Mouse (Mus musculus): ENCODE results near the gene Slc27a3. TPM values are rescaled to one million over a fixed set of nuclear protein-coding genes. Genes with fewer than 3 reads are reported as not detected.
"Not testable (repeated sequence)": the region's sequence is repeated elsewhere in the genome, so short reads cannot be mapped to it uniquely, and the experiment has no call there.

Slc27a3 gene
- polyA plus RNA-seq, 1 experiment from 2014 or later, result 20.1 TPM

DNA sequence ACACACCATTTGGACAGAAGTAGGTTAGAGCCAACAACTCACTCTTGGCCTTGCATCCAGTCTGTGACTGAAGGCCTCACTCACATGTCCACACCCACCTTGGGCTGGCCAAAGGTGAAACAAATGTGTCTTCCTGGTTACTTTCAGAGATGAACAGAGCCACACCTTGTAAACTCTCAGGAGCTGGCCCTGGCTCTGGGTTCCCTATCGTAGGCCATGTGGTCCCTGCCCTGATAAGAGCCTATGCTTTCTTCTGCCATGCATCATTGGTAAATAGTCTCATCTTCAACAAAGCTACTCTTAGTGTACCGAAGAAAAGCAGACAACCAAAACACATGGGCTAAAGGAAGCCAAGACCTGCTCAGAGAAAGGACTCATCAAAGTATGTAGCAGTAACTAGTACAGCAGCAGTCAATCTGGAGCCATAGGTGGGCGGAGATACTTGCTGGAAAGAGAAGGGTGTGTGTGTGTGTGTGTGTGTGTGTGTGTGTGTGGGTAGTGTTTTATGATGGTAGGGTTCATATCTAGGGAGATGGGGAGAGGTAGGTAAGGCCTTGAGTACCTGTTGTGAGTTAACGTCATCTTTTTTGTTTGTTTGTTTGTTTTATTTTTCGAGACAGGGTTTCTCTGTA lies 22.6 kb downstream of the Slc27a3 start:
- Histone ChIP-seq H3K9me3 (replicated peaks) (no peaks in the 10 kb centered on the region), H3K27ac (replicated peaks) (no peak overlapping the region), H3K27me3 (ENCODE audit: low read depth, poor library complexity, severe bottlenecking) (no peaks in the 10 kb centered on the region), H3K4me3 (no peak overlapping the region), H3K36me3 (peaks cover 19% of the 10 kb centered on the region), H3K4me1 (no peaks in the 10 kb centered on the region)
- 91% methylated on average over 5 of the region's 5 CpGs for WGBS
- no peak for DNase-seq (ENCODE audit: low spot score)

DNA sequence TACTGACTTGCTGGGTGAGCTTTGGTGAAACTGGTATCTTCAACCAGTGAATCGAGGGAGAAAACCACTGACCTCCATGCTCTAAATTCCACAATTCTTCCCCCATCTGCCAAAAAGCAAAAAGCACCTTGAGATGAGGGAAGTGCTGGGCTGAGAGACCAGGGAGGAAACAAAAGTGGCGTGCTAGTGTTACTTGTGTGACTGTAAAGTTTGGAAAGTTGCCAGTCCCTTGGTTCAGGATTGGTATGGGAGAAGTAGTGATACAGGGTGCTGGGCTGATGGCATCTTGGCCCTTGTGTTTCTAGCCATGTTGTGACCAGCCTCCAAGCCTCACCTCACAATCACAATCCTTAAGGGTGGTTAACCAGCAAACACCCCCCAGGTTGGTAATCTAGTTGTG lies 27.4 kb downstream of the Slc27a3 start:
- Histone ChIP-seq H3K36me3 (peaks cover 62% of the 10 kb centered on the region), H3K27ac (replicated peaks) (no peak overlapping the region), H3K9me3 (replicated peaks) (no peaks in the 10 kb centered on the region), H3K4me1 (no peaks in the 10 kb centered on the region), H3K27me3 (ENCODE audit: low read depth, poor library complexity, severe bottlenecking) (no peaks in the 10 kb centered on the region), H3K4me3 (no peak overlapping the region)
- 95% methylated on average over 2 of the region's 2 CpGs for WGBS
- no peak for DNase-seq (ENCODE audit: low spot score)

DNA sequence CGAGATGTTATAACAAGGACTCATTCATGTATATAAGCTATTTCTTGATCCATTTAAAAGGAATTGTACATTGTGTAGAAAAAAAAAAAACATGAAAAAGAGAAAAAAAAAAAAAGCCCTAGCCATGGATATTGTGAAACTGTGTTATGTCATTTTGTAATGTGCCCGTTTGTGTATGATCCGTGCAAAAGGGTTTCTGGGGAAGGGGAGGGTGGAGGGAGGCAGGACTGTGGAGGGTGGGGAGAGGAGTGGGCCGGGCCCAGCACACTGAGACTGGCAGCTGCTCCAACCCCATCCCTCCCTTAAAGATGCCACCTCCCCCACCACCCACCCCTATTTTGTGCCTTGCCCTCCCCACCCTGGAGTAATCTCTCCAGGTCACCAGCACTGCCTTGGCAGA lies 28.3 kb downstream of the Slc27a3 start:
- Histone ChIP-seq H3K27ac (replicated peaks) (no peak overlapping the region), H3K9me3 (replicated peaks) (no peaks in the 10 kb centered on the region), H3K4me1 (no peaks in the 10 kb centered on the region), H3K36me3 (peaks cover 71% of the 10 kb centered on the region), H3K27me3 (ENCODE audit: low read depth, poor library complexity, severe bottlenecking) (no peaks in the 10 kb centered on the region), H3K4me3 (no peak overlapping the region)
- no peak for DNase-seq (ENCODE audit: low spot score)
- 94% methylated on average over 4 of the region's 4 CpGs for WGBS

DNA sequence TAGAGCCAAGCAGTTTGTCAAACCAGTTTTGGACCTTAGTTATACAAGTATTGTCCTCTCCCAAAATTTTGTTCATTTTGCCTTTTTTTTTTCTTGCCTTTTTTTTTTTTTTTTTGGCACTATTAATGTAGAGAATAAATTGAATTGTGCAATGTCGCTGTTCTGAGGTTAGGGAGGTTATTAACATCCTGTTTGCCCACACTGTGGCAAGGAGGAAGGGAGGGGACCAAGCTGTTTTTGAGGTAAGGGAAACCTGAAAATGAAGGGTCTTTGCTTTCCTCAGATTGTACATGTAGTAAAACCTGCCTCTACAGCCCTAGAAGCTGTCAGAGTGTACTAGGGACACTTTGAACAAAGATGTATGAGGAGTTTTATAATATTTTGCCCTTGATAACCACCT lies 30.5 kb downstream of the Slc27a3 start:
- Histone ChIP-seq H3K9me3 (replicated peaks) (no peaks in the 10 kb centered on the region), H3K4me1 (no peaks in the 10 kb centered on the region), H3K36me3 (peaks cover 91% of the 10 kb centered on the region), H3K4me3 (no peak overlapping the region), H3K27me3 (ENCODE audit: low read depth, poor library complexity, severe bottlenecking) (no peaks in the 10 kb centered on the region), H3K27ac (replicated peaks) (no peak overlapping the region)
- WGBS, result 83% methylated on average over 1 of the region's 1 CpGs
- DNase-seq (ENCODE audit: low spot score), result no peak

DNA sequence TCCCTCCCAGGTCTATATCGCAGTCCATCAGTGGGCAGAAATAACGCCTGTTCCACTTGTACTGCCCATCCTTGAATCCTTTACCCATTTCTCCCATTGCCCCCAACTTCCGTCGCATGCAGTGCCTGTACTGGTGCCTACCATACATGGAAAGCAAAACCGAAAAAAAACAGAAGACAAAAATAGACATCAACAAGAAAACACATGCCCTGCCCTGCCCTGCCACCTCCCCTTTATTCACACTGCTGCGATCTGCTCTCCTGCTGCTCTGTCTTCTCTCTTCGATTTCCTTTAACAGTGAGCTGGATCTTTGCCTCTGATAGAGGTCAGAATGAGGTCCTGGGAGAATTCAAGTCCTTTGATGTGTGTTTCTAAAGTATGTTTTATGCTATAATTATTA lies 31.8 kb downstream of the Slc27a3 start:
- no peak for DNase-seq (ENCODE audit: low spot score)
- Histone ChIP-seq H3K27me3 (ENCODE audit: low read depth, poor library complexity, severe bottlenecking) (no peaks in the 10 kb centered on the region), H3K27ac (replicated peaks) (no peak overlapping the region), H3K9me3 (replicated peaks) (no peaks in the 10 kb centered on the region), H3K36me3 (peaks cover 93% of the 10 kb centered on the region), H3K4me3 (no peak overlapping the region), H3K4me1 (no peaks in the 10 kb centered on the region)
- 94% methylated on average over 7 of the region's 7 CpGs for WGBS

DNA sequence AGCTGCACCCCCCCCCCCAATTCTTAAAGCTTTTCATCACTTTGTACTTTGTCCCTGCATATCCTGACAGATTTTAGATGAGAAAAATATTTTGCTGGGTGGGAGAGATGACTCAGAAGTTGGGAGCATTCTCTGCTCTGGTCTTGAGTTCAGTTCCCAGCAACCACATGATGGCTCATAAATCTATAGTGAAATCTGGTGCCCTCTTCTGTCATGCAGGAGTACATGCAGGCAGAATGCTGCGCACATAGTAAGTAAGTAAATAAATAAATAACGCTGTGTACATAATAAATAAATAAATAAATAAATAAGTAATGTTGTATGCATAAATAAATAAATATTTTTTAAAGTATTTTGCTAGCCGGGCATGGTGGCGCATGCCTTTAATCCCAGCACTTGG lies 41.9 kb downstream of the Slc27a3 start:
- Histone ChIP-seq H3K27ac (replicated peaks) (no peak overlapping the region), H3K4me3 (no peak overlapping the region), H3K36me3 (peaks cover 81% of the 10 kb centered on the region), H3K9me3 (replicated peaks) (no peaks in the 10 kb centered on the region), H3K4me1 (no peaks in the 10 kb centered on the region), H3K27me3 (ENCODE audit: low read depth, poor library complexity, severe bottlenecking) (no peaks in the 10 kb centered on the region)
- WGBS, result 95% methylated on average over 4 of the region's 4 CpGs
- no peak for DNase-seq (ENCODE audit: low spot score)

DNA sequence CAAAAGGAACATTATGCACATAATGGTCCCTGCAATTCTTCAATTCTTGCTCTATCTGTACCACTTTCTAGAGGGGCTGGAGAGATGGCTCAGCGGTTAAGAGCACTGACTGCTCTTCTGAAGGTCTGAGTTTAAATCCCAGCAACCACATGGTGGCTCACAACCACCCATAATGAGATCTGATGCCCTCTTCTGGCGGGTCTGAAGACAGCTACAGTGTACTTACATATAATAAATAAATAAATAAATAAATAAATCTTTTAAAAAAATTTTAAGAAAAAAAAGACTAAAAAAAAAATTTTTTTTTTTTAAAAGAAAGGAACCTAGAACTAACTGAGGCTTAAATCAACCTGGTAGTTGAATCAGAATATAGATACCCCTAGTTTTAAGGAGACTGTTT lies 46.9 kb downstream of the Slc27a3 start:
- not testable (repeated sequence) for H3K27ac ChIP-seq (replicated peaks); H3K4me1 ChIP-seq; DNase-seq (ENCODE audit: low spot score); H3K4me3 ChIP-seq; H3K9me3 ChIP-seq (replicated peaks); H3K27me3 ChIP-seq (ENCODE audit: low read depth, poor library complexity, severe bottlenecking)
- peaks cover 55% of the 10 kb centered on the region for H3K36me3 ChIP-seq
- 52% methylated on average over 2 of the region's 2 CpGs for WGBS

DNA sequence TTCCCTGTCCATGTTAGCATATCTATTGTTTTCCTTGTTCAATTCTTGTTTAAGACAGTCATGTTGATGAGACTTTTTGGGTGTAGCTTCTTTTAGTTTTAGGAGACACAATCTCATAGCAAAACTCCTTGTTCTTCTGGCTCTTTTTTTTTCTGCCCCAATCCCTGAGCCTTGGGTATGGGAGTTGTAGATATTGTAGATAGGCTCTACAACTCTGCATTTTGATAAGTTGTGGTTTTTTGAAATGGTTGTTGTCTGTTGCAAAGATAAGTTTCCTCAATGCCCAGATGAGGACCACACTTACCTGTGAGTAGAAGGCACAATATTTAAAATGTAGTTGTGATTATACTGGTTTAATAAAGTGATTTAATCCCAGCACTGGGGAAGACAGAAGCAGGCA lies 49.6 kb downstream of the Slc27a3 start:
- H3K4me3 ChIP-seq, result no peak overlapping the region
- H3K27ac ChIP-seq (replicated peaks), result no peak overlapping the region
- H3K36me3 ChIP-seq, result peaks cover 28% of the 10 kb centered on the region
- DNase-seq (ENCODE audit: low spot score), result no peak
- H3K4me1 ChIP-seq, result no peaks in the 10 kb centered on the region
- H3K9me3 ChIP-seq (replicated peaks), result no peaks in the 10 kb centered on the region
- H3K27me3 ChIP-seq (ENCODE audit: low read depth, poor library complexity, severe bottlenecking), result no peaks in the 10 kb centered on the region

DNA sequence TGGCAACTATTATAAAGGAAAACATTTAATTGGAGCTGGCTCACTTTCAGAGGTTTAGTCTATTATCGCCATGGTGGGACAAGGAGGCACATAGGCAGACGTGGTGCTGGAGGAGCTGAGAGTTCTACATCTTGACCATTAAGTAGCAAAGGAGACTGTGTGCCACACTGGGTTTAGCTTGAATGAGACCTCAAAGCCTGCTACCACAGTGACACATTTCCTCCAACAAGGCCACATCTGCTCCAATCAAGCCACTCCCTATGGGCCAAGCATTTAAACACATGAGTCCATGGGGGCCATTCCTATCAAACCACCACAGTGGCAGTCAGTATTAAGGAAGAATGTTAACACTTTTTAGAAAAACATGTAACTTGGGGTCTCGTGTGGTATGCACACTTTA lies 51.5 kb downstream of the Slc27a3 start:
- DNase-seq (ENCODE audit: low spot score), result no peak
- WGBS, result 91% methylated on average over 3 of the region's 3 CpGs
- Histone ChIP-seq H3K36me3 (peaks cover 19% of the 10 kb centered on the region), H3K4me3 (no peak overlapping the region), H3K4me1 (no peaks in the 10 kb centered on the region), H3K9me3 (replicated peaks) (no peaks in the 10 kb centered on the region), H3K27ac (replicated peaks) (no peak overlapping the region), H3K27me3 (ENCODE audit: low read depth, poor library complexity, severe bottlenecking) (no peaks in the 10 kb centered on the region)

DNA sequence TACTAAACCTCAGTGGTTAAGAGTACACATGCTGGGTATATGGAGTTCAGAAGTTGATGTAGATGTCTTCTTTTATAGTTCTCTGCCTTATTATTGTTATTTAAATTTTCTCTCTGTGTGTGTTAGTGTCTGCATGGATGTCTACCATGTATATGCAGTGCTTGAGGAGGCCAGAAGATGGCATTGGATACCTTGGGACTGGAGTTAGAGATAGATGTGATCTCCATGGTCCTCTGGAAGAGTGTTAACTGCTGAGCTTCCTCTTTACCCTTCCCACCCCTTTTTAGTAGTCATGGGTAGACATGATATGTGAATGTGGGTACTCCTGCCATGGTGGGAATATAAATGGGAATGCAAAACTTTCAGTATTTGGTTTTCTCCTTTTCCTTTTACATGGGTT lies 54.2 kb downstream of the Slc27a3 start:
- H3K27me3 ChIP-seq (ENCODE audit: low read depth, poor library complexity, severe bottlenecking), result no peaks in the 10 kb centered on the region
- no peak overlapping the region for H3K27ac ChIP-seq (replicated peaks)
- no peaks in the 10 kb centered on the region for H3K4me1 ChIP-seq
- H3K4me3 ChIP-seq, result no peak overlapping the region
- 0 out of 2 replicates have a peak, but pooled peaks cover 3% of the 10 kb centered on the region for H3K36me3 ChIP-seq
- DNase-seq (ENCODE audit: low spot score), result no peak
- H3K9me3 ChIP-seq (replicated peaks), result no peaks in the 10 kb centered on the region

Other genes starting within 250 kb of the Slc27a3 start
- gene Rps27, start 176.3 kb downstream of the Slc27a3 start, polyA plus RNA-seq (2016; fragmentation: Nextera tagmentation; extraction: Ambion mirVana), result 1,039 and 1,132 TPM in 2 replicates
- 25.8 and 26.8 TPM in 2 replicates for gene Rab13, start 176.2 kb downstream of the Slc27a3 start, polyA plus RNA-seq (2016; fragmentation: Nextera tagmentation; extraction: Ambion mirVana)
- gene Jtb, start 158.3 kb downstream of the Slc27a3 start, polyA plus RNA-seq (2016; fragmentation: Nextera tagmentation; extraction: Ambion mirVana), result 93.6 and 96.3 TPM in 2 replicates
- 4.6 and 4.9 TPM in 2 replicates for gene Creb3l4, start 146.4 kb downstream of the Slc27a3 start, polyA plus RNA-seq (2016; fragmentation: Nextera tagmentation; extraction: Ambion mirVana)
- gene Slc39a1, start 141.8 kb downstream of the Slc27a3 start, polyA plus RNA-seq (2016; fragmentation: Nextera tagmentation; extraction: Ambion mirVana), result 69.6 and 81.8 TPM in 2 replicates
- 18.5 and 20.9 TPM in 2 replicates for gene Crtc2, start 135.8 kb downstream of the Slc27a3 start, polyA plus RNA-seq (2016; fragmentation: Nextera tagmentation; extraction: Ambion mirVana)
- 6.9 and 7.0 TPM in 2 replicates for gene Dennd4b, start 124.8 kb downstream of the Slc27a3 start, polyA plus RNA-seq (2016; fragmentation: Nextera tagmentation; extraction: Ambion mirVana)
- 13.6 and 14.1 TPM in 2 replicates for gene Gatad2b, start 96.8 kb downstream of the Slc27a3 start, polyA plus RNA-seq (2016; fragmentation: Nextera tagmentation; extraction: Ambion mirVana)
- 36.2 and 36.9 TPM in 2 replicates for gene Ints3, start 43.7 kb upstream of the Slc27a3 start, polyA plus RNA-seq (2016; fragmentation: Nextera tagmentation; extraction: Ambion mirVana)
- 2.9 and 3.3 TPM in 2 replicates for gene Npr1, start 75.9 kb upstream of the Slc27a3 start, polyA plus RNA-seq (2016; fragmentation: Nextera tagmentation; extraction: Ambion mirVana)
- gene Ilf2, start 86.2 kb upstream of the Slc27a3 start, polyA plus RNA-seq (2016; fragmentation: Nextera tagmentation; extraction: Ambion mirVana), result 343 and 346 TPM in 2 replicates
- 65.5 and 75.1 TPM in 2 replicates for gene Snapin, start 101.1 kb upstream of the Slc27a3 start, polyA plus RNA-seq (2016; fragmentation: Nextera tagmentation; extraction: Ambion mirVana)
- 193 and 205 TPM in 2 replicates for gene Chtop, start 119.6 kb upstream of the Slc27a3 start, polyA plus RNA-seq (2016; fragmentation: Nextera tagmentation; extraction: Ambion mirVana)
- gene S100a1, start 124.5 kb upstream of the Slc27a3 start, polyA plus RNA-seq (2016; fragmentation: Nextera tagmentation; extraction: Ambion mirVana), result 5.4 and 7.2 TPM in 2 replicates
- 9.3 and 9.5 TPM in 2 replicates for gene S100a13, start 124.5 kb upstream of the Slc27a3 start, polyA plus RNA-seq (2016; fragmentation: Nextera tagmentation; extraction: Ambion mirVana)
- not detected in 2 replicates for gene S100a14, start 136.9 kb upstream of the Slc27a3 start, polyA plus RNA-seq (2016; fragmentation: Nextera tagmentation; extraction: Ambion mirVana)
- gene S100a16, start 147.3 kb upstream of the Slc27a3 start, polyA plus RNA-seq (2016; fragmentation: Nextera tagmentation; extraction: Ambion mirVana), result 30.8 and 35.3 TPM in 2 replicates
- not detected in 2 replicates for gene S100a3, start 170.6 kb upstream of the Slc27a3 start, polyA plus RNA-seq (2016; fragmentation: Nextera tagmentation; extraction: Ambion mirVana)
- not detected in 2 replicates for gene S100a2, start 200.3 kb upstream of the Slc27a3 start, polyA plus RNA-seq (2016; fragmentation: Nextera tagmentation; extraction: Ambion mirVana)
- gene Gm42674, start 212.0 kb upstream of the Slc27a3 start, polyA plus RNA-seq (2016; fragmentation: Nextera tagmentation; extraction: Ambion mirVana), result not detected in 2 replicates
- gene S100a4, start 213.8 kb upstream of the Slc27a3 start, polyA plus RNA-seq (2016; fragmentation: Nextera tagmentation; extraction: Ambion mirVana), result 0.35 and 0.81 TPM in 2 replicates
- not detected in 2 replicates for gene S100a5, start 218.6 kb upstream of the Slc27a3 start, polyA plus RNA-seq (2016; fragmentation: Nextera tagmentation; extraction: Ambion mirVana)
- 14.0 and 23.4 TPM in 2 replicates for gene S100a6, start 222.9 kb upstream of the Slc27a3 start, polyA plus RNA-seq (2016; fragmentation: Nextera tagmentation; extraction: Ambion mirVana)

Measured in midbrain, embryonic 10.5 days (tissue).